Mouse (Mus musculus): ENCODE data around the gene Ptk7.

Gene Ptk7

GRCm38 (mm10) chr17:46554977-46555672, 74.2 kb downstream of the Ptk7 start:
- peak; percentile 97 for DNase-seq

- DNase-seq, result peak; percentile 97
Observed at GRCm38 (mm10) chr17:46554646-46554976, 74.7 kb downstream of the Ptk7 start.

- no peak for DNase-seq
Observed at GRCm38 (mm10) chr17:46553926-46554325, 75.4 kb downstream of the Ptk7 start.

GRCm38 (mm10) chr17:46553469-46553868, 75.8 kb downstream of the Ptk7 start:
- no peak for DNase-seq

GRCm38 (mm10) chr17:46552841-46553423, 76.4 kb downstream of the Ptk7 start:
- peak; percentile 100 for DNase-seq

- no peak for DNase-seq
Observed at GRCm38 (mm10) chr17:46552151-46552550, 77.2 kb downstream of the Ptk7 start.

- peak; percentile 97 for DNase-seq
Observed at GRCm38 (mm10) chr17:46551369-46551768, 77.9 kb downstream of the Ptk7 start.

- DNase-seq, result peak; percentile 92
Observed at GRCm38 (mm10) chr17:46550904-46551303, 78.4 kb downstream of the Ptk7 start.

GRCm38 (mm10) chr17:46549642-46550041, 79.7 kb downstream of the Ptk7 start:
- peak; percentile 91 for DNase-seq

GRCm38 (mm10) chr17:46549193-46549592, 80.1 kb downstream of the Ptk7 start:
- peak; percentile 89 for DNase-seq

GRCm38 (mm10) chr17:46548741-46549140, 80.6 kb downstream of the Ptk7 start:
- DNase-seq, result peak; percentile 90

GRCm38 (mm10) chr17:46547923-46548322, 81.4 kb downstream of the Ptk7 start:
- DNase-seq, result peak; percentile 89

- peak; percentile 90 for DNase-seq
Observed at GRCm38 (mm10) chr17:46546995-46547394, 82.3 kb downstream of the Ptk7 start.

- DNase-seq, result no peak
Observed at GRCm38 (mm10) chr17:46546591-46546990, 82.7 kb downstream of the Ptk7 start.

GRCm38 (mm10) chr17:46545813-46546564, 83.3 kb downstream of the Ptk7 start, which contains the start of gene Cul9:
Gene Cul9, minus strand, starts transcription at chr17:46546388.
- DNase-seq, result peak; percentile 99

- no peak for DNase-seq
Observed at GRCm38 (mm10) chr17:46543661-46544060, 85.6 kb downstream of the Ptk7 start.

- peak; percentile 95 for DNase-seq
Observed at GRCm38 (mm10) chr17:46525579-46526307, 103.6 kb downstream of the Ptk7 start.

GRCm38 (mm10) chr17:46525065-46525464, 104.2 kb downstream of the Ptk7 start:
- DNase-seq, result peak; percentile 88

GRCm38 (mm10) chr17:46521963-46522668, 107.2 kb downstream of the Ptk7 start:
- no peak for DNase-seq

- no peak for DNase-seq
Observed at GRCm38 (mm10) chr17:46521174-46521573, 108.1 kb downstream of the Ptk7 start.

GRCm38 (mm10) chr17:46520385-46520979, 108.8 kb downstream of the Ptk7 start:
- DNase-seq, result peak; percentile 91

- DNase-seq, result no peak
Observed at GRCm38 (mm10) chr17:46519971-46520370, 109.3 kb downstream of the Ptk7 start.

Data from heart, adult 11 months (tissue).